Mouse (Mus musculus) ES-CJ7 (cell line): Measurements from ENCODE around the gene Tm9sf4.

ENCODE experiments used
- DNase-seq: peaks from one replicate; pipeline ENCODE4 v3.0.0; 2011; ENCODE audit warnings: low read depth, low spot score

Gene Tm9sf4

DNA sequence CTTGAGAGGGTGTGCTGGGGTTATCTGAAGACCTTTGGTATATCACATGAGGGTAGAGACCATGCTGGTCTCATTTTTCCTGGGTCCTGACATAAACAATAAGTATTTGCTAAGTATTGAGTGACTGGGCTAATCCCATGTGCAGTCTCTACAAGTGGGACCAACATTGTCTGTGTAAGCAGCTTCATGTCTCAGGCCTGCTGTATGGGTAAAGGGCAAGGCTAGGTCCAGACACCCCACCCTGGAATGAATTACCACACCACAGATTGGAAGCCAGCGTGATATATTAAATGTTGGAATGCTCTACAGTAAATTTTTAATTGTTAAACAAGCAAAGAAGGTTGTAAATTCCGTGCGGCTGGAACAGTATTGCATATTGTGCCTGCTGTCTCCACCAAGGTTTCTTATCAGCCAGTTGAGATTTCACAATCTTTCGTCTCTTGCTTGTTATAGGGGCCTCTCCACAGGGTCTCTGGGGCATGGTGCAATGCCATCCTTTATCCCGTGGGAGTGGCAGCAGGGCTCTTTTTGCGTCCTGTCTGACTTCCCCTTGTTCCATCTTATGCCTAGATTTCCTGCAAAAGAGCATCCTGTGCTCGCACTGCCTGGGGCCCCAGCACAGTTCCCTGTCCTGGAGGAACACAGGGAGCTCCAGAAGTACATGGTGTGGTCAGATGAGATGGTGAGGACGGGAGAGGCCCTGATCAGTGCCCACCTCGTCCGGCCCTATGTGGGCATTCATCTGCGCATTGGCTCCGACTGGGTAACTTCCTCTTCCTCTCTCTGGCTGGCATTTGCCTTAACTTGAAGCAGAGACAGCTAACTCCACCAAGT lies 98.1 kb downstream of the Tm9sf4 start:
- DNase-seq: no peak
